Mouse (Mus musculus): ENCODE results near the gene Pkp1. TPM values are rescaled to one million over a fixed set of nuclear protein-coding genes. Genes with fewer than 3 reads are reported as not detected.
A peak's percentile ranks its signal among the peaks of the same experiment; 100 is the strongest.

Gene Pkp1
- polyA plus RNA-seq, 2 experiments: 31.2 to 41.5 TPM

- Histone ChIP-seq H3K36me3 (ENCODE audit: control insufficient read depth, insufficient read depth, low read length) (no peaks in the 10 kb centered on the region), H3K9me3 (ENCODE audit: control insufficient read depth, low read length) (no peaks in the 10 kb centered on the region), H3K9ac (ENCODE audit: low read depth, low read length, severe bottlenecking) (no peak overlapping the region), H3K4me3 (replicated peaks; ENCODE audit: low read length) (no peak overlapping the region), H3K4me1 (ENCODE audit: control insufficient read depth, insufficient read depth, low read length) (no peaks in the 10 kb centered on the region), H3K27ac (replicated peaks; ENCODE audit: low read depth, low read length) (no peak overlapping the region), H3K4me2 (replicated peaks; ENCODE audit: low read depth, low read length, severe bottlenecking) (no peak overlapping the region), H3K27me3 (ENCODE audit: control insufficient read depth, insufficient read depth, low read length) (0 out of 2 replicates have a peak, but pooled peaks cover 5% of the 10 kb centered on the region)
- no peak for TF ChIP-seq POLR2A (IDR thresholded peaks at IDR 0.05; ENCODE audit: borderline replicate concordance, extremely low read depth, insufficient read depth, insufficient read length)
- WGBS: 58% methylated on average over 5 of the region's 5 CpGs
- no peak for ATAC-seq (ENCODE audit: low FRiP score, low read depth)
- no peak for DNase-seq (ENCODE audit: low spot score)
Observed at GRCm38 (mm10) chr1:135861091-135861490, 57.9 kb downstream of the Pkp1 start.

- Histone ChIP-seq H3K36me3 (ENCODE audit: control insufficient read depth, insufficient read depth, low read length) (no peaks in the 10 kb centered on the region), H3K9ac (ENCODE audit: low read depth, low read length, severe bottlenecking) (no peak overlapping the region), H3K4me2 (replicated peaks; ENCODE audit: low read depth, low read length, severe bottlenecking) (no peak overlapping the region), H3K9me3 (ENCODE audit: control insufficient read depth, low read length) (no peaks in the 10 kb centered on the region), H3K27ac (replicated peaks; ENCODE audit: low read depth, low read length) (no peak overlapping the region), H3K4me1 (ENCODE audit: control insufficient read depth, insufficient read depth, low read length) (no peaks in the 10 kb centered on the region), H3K4me3 (replicated peaks; ENCODE audit: low read length) (no peak overlapping the region), H3K27me3 (ENCODE audit: control insufficient read depth, insufficient read depth, low read length) (no peaks in the 10 kb centered on the region)
- DNase-seq (ENCODE audit: low spot score) (no peak), ATAC-seq (ENCODE audit: low FRiP score, low read depth) (no peak)
- no peak for TF ChIP-seq POLR2A (IDR thresholded peaks at IDR 0.05; ENCODE audit: borderline replicate concordance, extremely low read depth, insufficient read depth, insufficient read length)
- WGBS: 89% methylated on average over 7 of the region's 7 CpGs
Observed at GRCm38 (mm10) chr1:135858533-135858932, 60.5 kb downstream of the Pkp1 start.

- no peaks in the 10 kb centered on the region for H3K36me3 ChIP-seq (ENCODE audit: control insufficient read depth, insufficient read depth, low read length)
- H3K27me3 ChIP-seq (ENCODE audit: control insufficient read depth, insufficient read depth, low read length): no peaks in the 10 kb centered on the region
- no peak overlapping the region for H3K9ac ChIP-seq (ENCODE audit: low read depth, low read length, severe bottlenecking)
- WGBS: 45% methylated on average over 11 of the region's 11 CpGs
- no peak for ATAC-seq (ENCODE audit: low FRiP score, low read depth)
- no peak for TF ChIP-seq POLR2A (IDR thresholded peaks at IDR 0.05; ENCODE audit: borderline replicate concordance, extremely low read depth, insufficient read depth, insufficient read length)
- peak; percentile 34 for DNase-seq (ENCODE audit: low spot score)
- H3K4me3 ChIP-seq (replicated peaks; ENCODE audit: low read length): no peak overlapping the region
- H3K27ac ChIP-seq (replicated peaks; ENCODE audit: low read depth, low read length): no peak overlapping the region
- no peaks in the 10 kb centered on the region for H3K9me3 ChIP-seq (ENCODE audit: control insufficient read depth, low read length)
- H3K4me2 ChIP-seq (replicated peaks; ENCODE audit: low read depth, low read length, severe bottlenecking): no peak overlapping the region
- 0 out of 2 replicates have a peak, but pooled peaks cover 3% of the 10 kb centered on the region for H3K4me1 ChIP-seq (ENCODE audit: control insufficient read depth, insufficient read depth, low read length)
Observed at GRCm38 (mm10) chr1:135857137-135857775, 61.8 kb downstream of the Pkp1 start.

GRCm38 (mm10) chr1:135856070-135856469 lies 62.9 kb downstream of the Pkp1 start:
- WGBS: 55% methylated on average over 3 of the region's 4 CpGs

GRCm38 (mm10) chr1:135855344-135855687 lies 63.7 kb downstream of the Pkp1 start:
- no peak for ATAC-seq (ENCODE audit: low FRiP score, low read depth)
- H3K27me3 ChIP-seq (ENCODE audit: control insufficient read depth, insufficient read depth, low read length): no peaks in the 10 kb centered on the region
- no peak overlapping the region for H3K27ac ChIP-seq (replicated peaks; ENCODE audit: low read depth, low read length)
- no peak overlapping the region for H3K4me2 ChIP-seq (replicated peaks; ENCODE audit: low read depth, low read length, severe bottlenecking)
- WGBS: 94% methylated on average over 1 of the region's 1 CpGs
- no peaks in the 10 kb centered on the region for H3K9me3 ChIP-seq (ENCODE audit: control insufficient read depth, low read length)
- 0 out of 2 replicates have a peak, but pooled peaks cover 3% of the 10 kb centered on the region for H3K4me1 ChIP-seq (ENCODE audit: control insufficient read depth, insufficient read depth, low read length)
- no peak overlapping the region for H3K4me3 ChIP-seq (replicated peaks; ENCODE audit: low read length)
- TF ChIP-seq POLR2A (IDR thresholded peaks at IDR 0.05; ENCODE audit: borderline replicate concordance, extremely low read depth, insufficient read depth, insufficient read length): no peak
- no peak overlapping the region for H3K9ac ChIP-seq (ENCODE audit: low read depth, low read length, severe bottlenecking)
- no peaks in the 10 kb centered on the region for H3K36me3 ChIP-seq (ENCODE audit: control insufficient read depth, insufficient read depth, low read length)
- no peak for DNase-seq (ENCODE audit: low spot score)

More at GRCm38 (mm10) chr1:135856070-135856469, 62.9 kb downstream of the Pkp1 start:
- no peak overlapping the region for H3K4me3 ChIP-seq (replicated peaks; ENCODE audit: low read length)
- no peak for ATAC-seq (ENCODE audit: low FRiP score, low read depth)
- no peaks in the 10 kb centered on the region for H3K36me3 ChIP-seq (ENCODE audit: control insufficient read depth, insufficient read depth, low read length)
- DNase-seq (ENCODE audit: low spot score): no peak
- H3K4me2 ChIP-seq (replicated peaks; ENCODE audit: low read depth, low read length, severe bottlenecking): no peak overlapping the region
- no peaks in the 10 kb centered on the region for H3K9me3 ChIP-seq (ENCODE audit: control insufficient read depth, low read length)
- no peak overlapping the region for H3K9ac ChIP-seq (ENCODE audit: low read depth, low read length, severe bottlenecking)
- 0 out of 2 replicates have a peak, but pooled peaks cover 3% of the 10 kb centered on the region for H3K4me1 ChIP-seq (ENCODE audit: control insufficient read depth, insufficient read depth, low read length)
- no peak overlapping the region for H3K27ac ChIP-seq (replicated peaks; ENCODE audit: low read depth, low read length)
- no peak for TF ChIP-seq POLR2A (IDR thresholded peaks at IDR 0.05; ENCODE audit: borderline replicate concordance, extremely low read depth, insufficient read depth, insufficient read length)
- no peaks in the 10 kb centered on the region for H3K27me3 ChIP-seq (ENCODE audit: control insufficient read depth, insufficient read depth, low read length)
